Mouse (Mus musculus) G1E (cell line): ENCODE results near the gene Lin7c.

Source experiments
- CTCF ChIP-seq: IDR thresholded peaks from 2 replicates; pipeline ENCODE4 v1.5.1; 2012; ENCODE audit warnings: low read depth, low read length, inconsistent platforms, mixed read lengths
- GATA1 ChIP-seq: IDR thresholded peaks from 2 replicates; pipeline ENCODE4 v1.6.1; 2012; ENCODE audit warnings: borderline replicate concordance, low read length, inconsistent platforms, mixed read lengths
- GATA2 ChIP-seq: IDR thresholded peaks from 2 replicates; pipeline ENCODE4 v1.6.1; 2012; ENCODE audit warnings: low read depth, low read length, inconsistent platforms, borderline replicate concordance
- POLR2AphosphoS5 ChIP-seq: IDR thresholded peaks from 2 replicates; pipeline ENCODE4 v1.6.1; 2012; ENCODE audit warnings: low read depth, low read length, inconsistent platforms; ENCODE audit not compliant: insufficient replicate concordance
- TAL1 ChIP-seq: conservative IDR thresholded peaks from 2 replicates; pipeline ENCODE4 v1.6.1; 2012; ENCODE audit warnings: low read depth, low read length, inconsistent platforms, mixed read lengths

GRCm38 (mm10) chr2:109848305-109848704 lies 42.3 kb upstream of the Lin7c start:
- TF ChIP-seq TAL1 (no peak), CTCF (no peak), GATA2 (no peak), GATA1 (no peak), POLR2AphosphoS5 (no peak)
